Mouse (Mus musculus): ENCODE measurements around the gene Gcn1l1. TPM values are rescaled to one million over a fixed set of nuclear protein-coding genes. Genes with fewer than 3 reads are reported as not detected.

The Gcn1l1 gene
- total RNA-seq, 1 experiment from 2014 or later = 39.8 TPM

DNA sequence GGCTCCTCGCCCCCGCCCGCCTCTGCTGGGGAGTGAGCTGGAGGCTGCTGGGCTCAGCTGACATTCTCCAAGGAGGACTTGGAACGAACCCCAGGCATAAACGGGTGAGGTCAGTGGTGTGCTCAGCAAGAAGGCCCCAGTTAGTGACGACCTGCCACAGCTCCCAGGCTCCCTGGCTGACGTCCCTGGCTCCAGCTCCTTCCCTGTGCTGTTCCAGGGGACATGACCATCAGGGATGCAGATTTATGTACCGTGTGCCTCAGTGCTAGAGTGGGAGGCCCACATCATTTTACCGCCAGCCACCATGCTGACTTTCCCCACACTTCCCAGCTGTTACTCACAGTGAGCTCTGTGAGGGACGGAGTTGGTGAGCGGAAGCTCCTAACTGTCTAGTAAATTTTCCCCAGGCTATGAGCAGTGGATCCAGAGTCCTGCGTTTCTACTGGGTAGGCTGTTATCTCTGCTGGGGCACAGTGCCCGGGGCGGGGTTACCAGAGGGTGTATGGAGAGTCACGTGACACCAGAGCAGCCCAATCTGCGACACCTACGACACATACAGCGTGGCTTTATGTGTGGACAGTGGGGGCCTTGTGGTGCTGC lies 33.3 kb upstream of the Gcn1l1 start:
- ATAC-seq (ENCODE audit: extremely low read depth, insufficient number of reproducible peaks, low FRiP score, poor library complexity, severe bottlenecking) = no peak

- no peak for ATAC-seq (ENCODE audit: extremely low read depth, insufficient number of reproducible peaks, low FRiP score, poor library complexity, severe bottlenecking)
These were observed 30.7 kb upstream of the Gcn1l1 start for GRCm38 (mm10) chr5:115534290-115534731.

- ATAC-seq (ENCODE audit: extremely low read depth, insufficient number of reproducible peaks, low FRiP score, poor library complexity, severe bottlenecking) = peak; percentile 38
These were observed 30.2 kb upstream of the Gcn1l1 start for GRCm38 (mm10) chr5:115534856-115535255.

- ATAC-seq (ENCODE audit: extremely low read depth, insufficient number of reproducible peaks, low FRiP score, poor library complexity, severe bottlenecking) = peak; percentile 46
These were observed 29.4 kb upstream of the Gcn1l1 start for GRCm38 (mm10) chr5:115535635-115536034.

GRCm38 (mm10) chr5:115538017-115538692 lies 26.9 kb upstream of the Gcn1l1 start:
- ATAC-seq (ENCODE audit: extremely low read depth, insufficient number of reproducible peaks, low FRiP score, poor library complexity, severe bottlenecking) = no peak

- ATAC-seq (ENCODE audit: extremely low read depth, insufficient number of reproducible peaks, low FRiP score, poor library complexity, severe bottlenecking) = peak; percentile 58
These were observed 26.4 kb upstream of the Gcn1l1 start for GRCm38 (mm10) chr5:115538693-115539043.

DNA sequence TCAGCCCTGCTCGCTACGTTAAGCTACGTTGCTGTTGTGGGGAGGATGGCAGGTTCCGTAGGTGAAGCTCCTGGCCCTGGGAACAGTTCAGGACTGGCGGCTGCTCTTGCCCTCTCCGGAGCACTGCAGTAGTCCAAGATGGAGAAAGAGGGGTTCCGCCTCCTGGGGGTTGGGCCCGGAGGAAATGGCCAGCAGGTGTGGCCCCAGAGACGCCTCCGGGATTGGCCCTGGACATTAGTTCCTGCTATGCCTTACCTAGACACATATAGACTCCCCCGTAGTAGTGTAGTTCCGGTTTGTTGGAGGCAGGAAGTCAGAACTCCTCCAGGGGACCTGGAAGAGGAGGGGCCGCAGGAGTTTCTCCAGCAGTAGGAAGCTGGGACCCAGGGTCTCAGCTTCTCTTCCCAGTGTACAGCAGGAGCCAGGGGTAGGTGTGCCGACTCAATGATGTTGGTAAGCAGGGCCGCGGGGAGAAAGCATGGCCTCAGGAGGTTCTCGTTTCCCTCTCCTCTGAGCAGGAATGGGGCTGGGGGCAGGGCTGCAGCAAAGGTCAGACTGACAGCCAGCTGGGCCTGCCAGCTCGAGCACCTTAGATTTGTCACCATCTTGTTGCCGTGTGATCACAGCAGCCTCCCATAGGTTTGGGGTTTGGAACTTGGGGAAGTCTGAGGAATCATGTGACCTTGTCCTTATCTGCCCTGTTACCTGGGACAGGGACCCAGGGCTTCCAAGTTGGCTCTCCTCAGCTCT lies 22.2 kb upstream of the Gcn1l1 start:
- ATAC-seq (ENCODE audit: extremely low read depth, insufficient number of reproducible peaks, low FRiP score, poor library complexity, severe bottlenecking) = peak; percentile 58

- peak; percentile 56 for ATAC-seq (ENCODE audit: extremely low read depth, insufficient number of reproducible peaks, low FRiP score, poor library complexity, severe bottlenecking)
These were observed 21.4 kb upstream of the Gcn1l1 start for GRCm38 (mm10) chr5:115543509-115544253.

- ATAC-seq (ENCODE audit: extremely low read depth, insufficient number of reproducible peaks, low FRiP score, poor library complexity, severe bottlenecking) = no peak
These were observed 20.3 kb upstream of the Gcn1l1 start for GRCm38 (mm10) chr5:115544655-115545185.

DNA sequence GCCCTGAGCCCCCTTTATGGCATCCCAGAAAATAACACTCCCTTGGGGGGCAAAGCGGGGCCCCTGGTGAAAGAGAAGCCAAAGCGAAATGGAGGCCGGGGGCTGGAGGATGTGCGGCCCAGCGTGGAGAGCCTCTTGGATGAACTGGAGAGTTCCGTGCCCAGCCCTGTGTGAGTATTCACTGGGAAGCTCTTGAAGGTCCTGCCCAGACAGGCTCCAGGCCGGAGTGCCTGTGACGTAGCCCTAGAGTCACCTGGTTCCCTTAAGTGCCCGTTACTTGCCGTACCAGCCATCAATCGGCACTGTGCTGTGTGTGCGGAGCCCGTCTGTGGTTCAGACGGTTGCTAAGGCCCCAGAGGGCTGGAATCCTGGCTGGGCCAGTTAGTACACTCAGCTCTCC lies 19.4 kb upstream of the Gcn1l1 start:
- ATAC-seq (ENCODE audit: extremely low read depth, insufficient number of reproducible peaks, low FRiP score, poor library complexity, severe bottlenecking) = no peak

DNA sequence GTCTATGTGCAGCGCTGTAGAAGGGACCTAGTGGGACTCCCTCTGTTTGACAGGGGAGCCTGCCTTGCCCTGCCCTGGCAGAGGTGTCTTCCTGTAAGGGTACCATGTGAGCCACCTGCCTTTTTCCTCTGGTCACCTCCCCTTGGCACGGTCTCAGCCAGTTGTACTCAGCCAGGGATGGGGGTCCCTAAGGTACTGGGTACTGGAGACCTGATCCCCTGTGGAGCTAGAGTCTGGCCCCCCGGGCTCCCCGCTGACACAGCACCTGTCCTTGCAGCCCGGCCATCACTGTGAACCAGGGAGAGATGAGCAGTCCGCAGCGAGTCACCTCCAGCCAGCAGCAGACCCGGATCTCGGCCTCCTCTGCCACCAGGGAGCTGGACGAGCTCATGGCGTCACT lies 18.5 kb upstream of the Gcn1l1 start:
- no peak for ATAC-seq (ENCODE audit: extremely low read depth, insufficient number of reproducible peaks, low FRiP score, poor library complexity, severe bottlenecking)

- ATAC-seq (ENCODE audit: extremely low read depth, insufficient number of reproducible peaks, low FRiP score, poor library complexity, severe bottlenecking) = no peak
These were observed 18.0 kb upstream of the Gcn1l1 start for GRCm38 (mm10) chr5:115547014-115547413.

DNA sequence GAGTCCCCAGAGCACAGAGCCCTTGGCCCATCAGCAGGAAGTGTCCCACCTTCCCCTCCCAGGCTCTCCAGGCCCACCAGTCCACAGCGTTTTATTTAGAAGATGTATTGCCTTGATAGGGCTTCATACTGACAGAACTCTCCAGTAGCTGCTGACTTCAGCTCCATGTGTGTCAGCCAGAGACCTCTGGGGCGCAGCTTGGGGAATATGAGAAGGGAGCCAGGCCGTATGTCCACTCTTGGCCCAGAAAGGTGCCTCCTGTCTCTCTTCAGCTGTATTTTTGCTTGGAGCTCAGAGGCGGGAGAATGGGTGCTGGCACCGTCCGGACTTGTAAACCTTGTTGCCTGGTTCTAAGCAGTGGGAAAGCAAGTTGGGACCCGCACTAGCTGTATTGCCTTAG lies 17.6 kb upstream of the Gcn1l1 start:
- no peak for ATAC-seq (ENCODE audit: extremely low read depth, insufficient number of reproducible peaks, low FRiP score, poor library complexity, severe bottlenecking)

GRCm38 (mm10) chr5:115548501-115549285 lies 16.4 kb upstream of the Gcn1l1 start:
- no peak for ATAC-seq (ENCODE audit: extremely low read depth, insufficient number of reproducible peaks, low FRiP score, poor library complexity, severe bottlenecking)

- ATAC-seq (ENCODE audit: extremely low read depth, insufficient number of reproducible peaks, low FRiP score, poor library complexity, severe bottlenecking) = no peak
These were observed 14.5 kb upstream of the Gcn1l1 start for GRCm38 (mm10) chr5:115550482-115551005.

- ATAC-seq (ENCODE audit: extremely low read depth, insufficient number of reproducible peaks, low FRiP score, poor library complexity, severe bottlenecking) = no peak
These were observed 13.7 kb upstream of the Gcn1l1 start for GRCm38 (mm10) chr5:115551386-115551785.

DNA sequence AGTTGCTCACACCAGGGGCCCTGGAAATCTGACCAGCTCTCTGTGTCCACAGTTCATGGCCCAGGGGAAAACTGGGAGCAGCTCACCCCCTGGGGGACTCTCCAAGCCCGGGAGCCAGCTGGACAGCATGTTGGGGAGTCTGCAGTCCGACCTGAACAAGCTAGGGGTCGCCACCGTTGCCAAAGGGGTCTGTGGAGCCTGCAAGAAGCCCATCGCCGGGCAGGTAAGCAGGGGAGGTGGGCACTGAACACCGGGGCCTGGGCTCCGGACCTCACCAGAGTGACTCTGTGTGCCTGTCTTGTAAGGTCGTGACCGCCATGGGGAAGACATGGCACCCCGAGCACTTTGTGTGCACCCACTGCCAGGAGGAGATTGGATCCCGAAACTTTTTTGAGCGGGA lies 13.3 kb upstream of the Gcn1l1 start:
- no peak for ATAC-seq (ENCODE audit: extremely low read depth, insufficient number of reproducible peaks, low FRiP score, poor library complexity, severe bottlenecking)

GRCm38 (mm10) chr5:115553801-115554420 lies 11.1 kb upstream of the Gcn1l1 start:
- no peak for ATAC-seq (ENCODE audit: extremely low read depth, insufficient number of reproducible peaks, low FRiP score, poor library complexity, severe bottlenecking)

All from neutrophil, adult 5-6 weeks (primary cell).